Mouse (Mus musculus): ENCODE results near the gene Slc20a1.

Gene Slc20a1

DNA sequence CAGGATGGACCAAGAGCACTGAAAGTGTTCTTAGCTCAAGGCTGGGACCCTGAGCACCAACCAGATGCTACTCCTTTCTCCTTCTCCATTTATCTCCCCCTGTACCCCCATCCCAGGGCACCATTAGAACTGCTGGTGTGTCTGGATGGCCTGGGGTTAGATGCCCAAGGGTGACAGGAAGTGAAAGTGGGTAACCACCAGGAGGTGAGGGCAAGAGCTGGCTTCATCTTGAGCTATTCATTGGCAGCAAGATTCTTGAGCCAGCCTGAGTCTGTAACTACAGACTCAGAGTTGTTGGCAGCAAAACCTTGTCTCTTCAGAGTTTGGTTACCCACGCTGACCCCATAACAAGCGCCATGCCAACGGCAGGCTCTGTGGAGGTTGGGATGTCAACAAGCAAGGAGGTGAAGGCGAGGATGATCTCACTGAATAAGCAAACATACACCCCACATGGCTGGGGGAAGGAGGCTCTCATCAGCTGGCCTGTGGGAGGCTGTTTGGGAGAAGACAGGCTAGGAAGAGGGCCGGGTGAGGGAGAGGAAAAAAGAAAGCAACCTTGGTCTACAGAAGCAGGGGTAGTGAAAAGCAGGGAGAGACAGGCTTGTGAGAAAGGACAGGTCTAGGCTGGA is 12.2 kb upstream of the Slc20a1 start:
- no peak for DNase-seq

DNA sequence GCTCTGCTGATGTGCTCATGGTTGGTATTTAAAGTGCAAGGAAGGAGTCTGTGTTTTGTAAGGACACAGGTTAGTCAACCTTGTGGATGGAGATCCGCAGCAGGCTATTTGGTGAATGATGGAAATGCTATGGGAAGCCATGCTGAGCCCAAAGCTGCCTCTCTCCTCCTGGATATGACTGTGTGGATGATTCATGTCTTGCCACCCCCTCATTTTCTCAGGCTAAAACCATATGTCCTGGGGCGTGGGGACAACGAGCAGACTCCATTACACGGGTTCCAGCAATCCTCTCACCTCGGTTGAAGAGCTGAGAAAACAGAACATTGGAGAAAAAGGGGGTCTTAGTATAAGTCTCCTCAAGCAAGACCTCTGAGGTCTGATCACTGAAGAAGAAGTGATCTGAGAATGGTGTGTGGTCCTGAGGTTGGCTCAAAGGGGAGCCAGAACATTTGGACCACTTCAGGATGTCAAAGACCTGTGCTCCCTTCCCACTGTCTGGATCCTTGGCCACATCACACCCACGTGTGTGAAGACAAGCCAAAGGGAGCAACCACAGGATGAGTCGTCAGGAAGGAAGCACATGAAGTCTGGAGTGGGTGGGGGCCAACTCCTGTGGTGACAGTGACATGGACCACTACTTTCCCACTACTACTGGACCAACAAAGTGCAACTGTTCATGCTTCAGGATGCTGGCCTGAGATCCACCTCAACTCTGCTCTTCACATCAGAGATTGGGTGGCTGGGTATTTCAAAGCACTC is 6.0 kb upstream of the Slc20a1 start:
- no peak for DNase-seq

DNA sequence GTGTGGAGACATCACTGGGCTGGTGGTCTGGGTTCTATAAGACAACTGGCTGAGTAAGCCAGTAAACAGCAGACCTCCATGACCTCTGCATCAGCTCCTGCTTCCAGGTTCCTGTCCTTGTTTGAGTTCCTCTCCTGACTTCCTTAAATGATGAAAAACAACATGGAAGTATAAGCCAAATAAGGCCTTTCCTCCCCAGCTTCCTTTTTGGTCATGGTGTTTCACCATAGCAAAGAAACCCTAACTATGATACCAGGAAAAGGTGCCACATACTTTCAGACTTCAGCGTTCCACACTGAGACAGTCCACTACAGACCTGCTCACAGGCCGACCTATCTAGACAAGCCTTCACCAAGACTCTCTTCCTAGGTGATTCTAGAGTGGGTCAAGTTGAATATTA is 2.2 kb upstream of the Slc20a1 start:
- no peak for DNase-seq

DNA sequence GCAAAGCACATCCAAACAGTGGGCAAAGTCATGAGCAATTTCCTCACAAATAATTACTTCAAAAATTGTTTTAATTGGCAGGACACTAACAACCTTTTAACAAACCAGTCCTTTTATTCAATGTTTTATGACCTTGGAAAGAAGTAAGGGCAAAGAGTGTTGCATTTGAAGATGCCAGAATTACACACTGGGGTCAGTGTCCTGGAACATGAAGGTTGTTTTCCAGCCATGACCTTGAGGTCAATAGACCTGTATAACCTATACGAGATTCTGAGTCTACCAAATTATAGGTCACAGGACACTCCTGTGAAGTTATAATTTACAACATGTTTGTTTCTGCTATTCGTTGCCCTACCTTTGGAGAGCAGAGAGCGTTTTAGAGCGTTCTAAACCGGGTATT is 1.4 kb upstream of the Slc20a1 start:
- no peak for DNase-seq

DNA sequence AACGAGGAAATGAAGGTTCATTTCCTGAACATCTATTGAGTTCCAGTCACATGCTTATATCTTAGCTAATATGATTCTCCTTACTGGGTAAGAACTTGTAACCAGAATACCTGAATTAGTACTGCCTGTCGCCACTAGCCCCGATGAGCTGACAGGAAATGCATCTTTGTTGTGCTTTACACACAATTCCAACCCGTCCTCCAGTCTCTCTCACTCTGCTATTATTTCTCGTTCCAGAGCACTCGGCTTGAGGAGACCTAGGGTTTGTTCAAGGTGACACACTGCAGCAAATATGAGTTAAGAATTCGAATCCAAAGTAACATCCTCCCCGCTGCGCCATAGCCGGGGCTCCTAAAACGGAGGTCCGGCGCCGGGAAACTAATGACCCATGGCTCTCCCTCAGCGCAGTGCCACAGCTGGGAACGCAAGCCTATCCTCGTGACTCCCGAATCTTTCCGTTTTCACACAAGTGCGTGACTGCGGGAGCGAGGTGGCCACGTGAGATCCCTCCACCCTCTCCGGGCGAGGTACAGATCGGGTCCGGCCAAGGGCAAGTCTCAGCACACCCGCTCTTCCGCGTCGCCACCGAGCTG is 625 bp upstream of the Slc20a1 start:
- no peak for DNase-seq

DNA sequence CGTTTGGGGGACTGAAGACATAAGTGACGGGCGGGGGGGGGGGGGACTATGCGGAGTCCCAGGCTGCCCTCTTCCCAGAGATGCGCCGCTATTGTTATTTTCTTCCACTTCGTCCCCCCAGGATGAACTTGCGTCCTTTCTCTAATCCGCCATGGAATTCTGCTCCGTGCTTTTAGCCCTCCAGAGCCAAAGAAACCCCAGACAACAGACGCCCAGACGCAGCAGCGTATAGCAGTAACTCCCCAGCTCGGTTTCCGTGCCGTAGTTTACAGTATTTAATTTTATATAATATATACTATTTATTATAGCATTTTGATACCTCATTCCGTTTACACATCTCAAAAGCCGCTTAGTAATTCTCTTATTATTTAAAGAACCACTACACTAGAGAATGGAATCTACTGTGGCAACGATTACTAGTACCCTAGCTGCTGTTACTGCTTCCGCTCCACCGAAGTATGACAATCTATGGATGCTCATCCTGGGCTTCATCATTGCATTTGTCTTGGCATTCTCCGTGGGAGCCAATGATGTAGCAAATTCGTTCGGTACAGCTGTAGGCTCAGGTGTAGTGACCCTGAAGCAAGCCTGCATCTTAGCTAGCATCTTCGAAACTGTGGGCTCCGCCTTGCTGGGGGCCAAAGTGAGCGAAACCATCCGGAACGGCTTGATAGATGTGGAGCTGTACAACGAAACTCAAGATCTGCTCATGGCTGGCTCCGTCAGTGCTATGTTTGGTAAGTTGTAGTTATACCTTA is 943 bp downstream of the Slc20a1 start:
- peak; percentile 37 for DNase-seq

DNA sequence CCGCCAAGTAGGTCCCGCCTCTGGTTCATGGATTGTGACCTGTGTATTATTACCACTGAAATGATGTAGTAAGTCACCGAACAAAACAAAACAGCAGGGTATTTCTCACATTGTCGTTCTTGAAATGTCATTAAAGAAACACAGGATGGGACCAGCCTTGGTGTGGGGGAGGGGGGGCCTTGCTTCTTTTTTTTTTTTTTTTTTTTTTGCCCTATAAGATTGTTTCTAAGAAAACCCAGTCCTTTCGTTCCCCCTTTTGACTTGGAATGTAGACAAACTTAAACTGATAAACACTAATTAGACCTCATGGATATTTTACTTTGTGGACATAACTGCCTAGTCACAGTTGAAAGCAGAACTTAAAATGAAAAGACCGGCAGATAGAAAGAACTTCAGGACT is 6.4 kb downstream of the Slc20a1 start:
- DNase-seq = no peak

DNA sequence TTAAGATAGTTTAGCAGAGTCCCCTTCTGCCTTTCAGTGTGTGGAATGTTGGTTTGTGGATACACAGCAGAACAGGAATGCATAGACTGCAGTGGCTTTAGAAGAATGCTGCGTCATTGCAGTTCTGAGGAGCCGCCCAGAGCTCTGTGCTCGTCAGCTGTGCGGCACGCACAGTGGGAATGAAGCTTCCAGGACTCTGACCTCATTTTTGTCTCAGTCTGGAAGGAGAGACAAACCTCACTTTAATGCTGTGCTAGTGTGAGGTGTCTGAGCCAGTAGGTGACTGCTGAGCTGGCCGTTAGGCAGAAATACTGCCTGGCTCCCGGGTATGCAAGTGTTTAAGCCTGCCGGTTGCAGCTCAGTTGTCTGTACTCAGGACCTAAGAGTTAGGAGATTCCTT is 8.3 kb downstream of the Slc20a1 start:
- DNase-seq = no peak

DNA sequence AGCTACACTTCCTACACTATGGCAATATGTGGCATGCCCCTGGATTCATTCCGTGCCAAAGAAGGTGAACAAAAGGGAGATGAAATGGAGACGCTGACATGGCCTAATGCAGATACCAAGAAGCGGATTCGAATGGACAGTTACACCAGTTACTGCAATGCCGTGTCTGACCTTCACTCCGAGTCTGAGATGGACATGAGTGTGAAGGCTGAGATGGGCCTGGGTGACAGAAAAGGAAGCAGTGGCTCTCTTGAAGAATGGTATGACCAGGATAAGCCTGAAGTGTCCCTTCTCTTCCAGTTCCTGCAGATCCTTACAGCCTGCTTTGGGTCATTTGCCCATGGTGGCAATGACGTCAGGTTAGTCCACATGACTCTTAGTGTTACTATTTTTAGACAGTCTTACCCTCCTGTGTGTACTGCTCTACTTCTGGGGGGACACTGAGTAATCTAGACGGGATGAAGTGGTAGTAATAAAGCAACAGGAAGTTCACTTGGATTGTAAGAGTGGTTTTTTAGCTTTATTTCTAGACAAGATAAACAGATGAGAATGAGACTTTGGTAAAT is 9.7 kb downstream of the Slc20a1 start:
- DNase-seq = no peak

DNA sequence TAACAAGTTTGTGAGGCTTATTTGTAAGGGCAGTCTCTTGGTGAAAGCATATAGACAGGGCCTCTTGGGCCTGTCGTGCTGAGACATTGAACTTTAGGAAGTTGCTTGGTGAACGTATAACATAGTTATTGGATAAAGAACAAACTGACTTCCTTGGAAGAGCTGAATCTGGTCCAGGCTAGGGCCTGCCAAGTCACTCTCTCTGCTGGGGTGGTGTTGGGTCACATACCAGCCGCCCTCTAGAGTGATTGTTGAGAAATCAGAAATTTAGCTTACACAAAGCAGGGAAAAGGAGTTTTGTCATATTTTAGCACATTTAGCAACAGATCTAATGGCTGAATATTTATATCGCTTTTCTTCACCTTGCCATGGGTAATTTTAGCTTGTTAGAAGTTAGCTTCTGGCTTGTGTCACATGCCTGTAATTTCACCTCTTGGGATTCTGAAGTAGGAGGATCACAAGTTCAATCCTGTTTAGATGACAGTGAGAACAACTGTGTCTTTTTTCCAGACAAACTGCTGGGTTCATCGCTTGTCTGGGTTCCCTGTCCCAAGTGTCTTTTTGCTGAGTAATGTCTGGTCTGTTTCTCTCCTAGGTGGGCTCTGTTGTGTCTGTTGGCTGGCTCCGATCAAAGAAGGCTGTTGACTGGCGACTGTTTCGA is 11.7 kb downstream of the Slc20a1 start:
- DNase-seq = no peak

DNA sequence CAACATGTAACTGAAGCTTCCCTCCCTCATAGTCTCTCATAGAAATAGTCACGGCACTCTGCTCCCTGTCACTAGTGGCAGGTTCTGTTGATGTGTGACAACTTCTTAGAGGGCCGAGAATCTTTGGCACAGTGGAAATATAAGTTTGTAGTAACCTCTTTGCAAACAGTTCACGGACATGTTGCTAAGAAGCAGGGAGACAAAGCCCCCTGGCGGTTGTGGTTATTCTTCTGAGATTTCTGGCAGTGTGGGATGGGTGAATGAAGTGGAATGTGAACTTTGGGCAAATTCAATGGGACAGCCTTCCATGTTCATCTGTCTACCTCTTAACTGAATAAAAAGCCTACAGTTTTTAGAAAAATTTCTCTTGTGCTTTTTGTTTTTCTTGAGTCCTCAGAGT is 12.7 kb downstream of the Slc20a1 start:
- no peak for DNase-seq

DNA sequence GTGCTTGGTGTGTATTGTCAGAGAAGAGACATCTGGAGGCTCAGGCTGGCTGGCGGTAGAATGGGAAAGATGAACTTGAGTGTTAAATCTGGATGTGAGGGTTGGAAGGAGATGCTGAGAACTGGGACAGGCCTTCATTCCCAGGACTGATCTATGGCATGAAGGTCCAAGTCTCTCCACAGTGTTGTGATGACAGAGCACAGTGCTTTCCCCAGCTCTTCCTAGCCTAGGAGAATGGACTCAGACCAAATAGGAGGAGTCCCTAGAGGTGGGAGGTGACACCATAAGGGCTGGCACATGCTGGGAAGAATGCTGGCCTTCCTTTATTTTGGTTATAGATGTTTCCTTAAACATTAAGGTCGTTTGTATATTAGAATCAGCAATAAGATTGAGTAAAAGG is 13.4 kb downstream of the Slc20a1 start:
- DNase-seq = no peak

DNA sequence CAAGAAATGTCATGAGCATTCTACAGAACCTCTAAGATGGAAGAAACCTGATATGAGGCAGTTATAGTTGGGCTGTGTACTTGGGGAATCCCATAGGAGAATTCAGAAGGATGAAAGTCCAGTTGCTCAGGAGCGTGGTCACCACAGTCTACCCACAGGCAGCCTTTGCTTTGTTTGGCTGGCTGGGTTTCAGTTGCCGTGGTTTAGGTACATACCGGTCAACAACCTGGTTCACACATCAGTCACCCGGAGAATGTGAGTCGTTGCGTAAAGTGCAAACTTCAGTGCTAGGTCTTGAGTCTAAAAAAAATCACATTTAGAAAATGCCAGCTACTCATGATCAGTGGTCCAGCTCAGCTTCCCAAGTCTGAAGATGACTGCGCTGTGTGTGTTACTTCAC is 14.0 kb downstream of the Slc20a1 start:
- no peak for DNase-seq

DNA sequence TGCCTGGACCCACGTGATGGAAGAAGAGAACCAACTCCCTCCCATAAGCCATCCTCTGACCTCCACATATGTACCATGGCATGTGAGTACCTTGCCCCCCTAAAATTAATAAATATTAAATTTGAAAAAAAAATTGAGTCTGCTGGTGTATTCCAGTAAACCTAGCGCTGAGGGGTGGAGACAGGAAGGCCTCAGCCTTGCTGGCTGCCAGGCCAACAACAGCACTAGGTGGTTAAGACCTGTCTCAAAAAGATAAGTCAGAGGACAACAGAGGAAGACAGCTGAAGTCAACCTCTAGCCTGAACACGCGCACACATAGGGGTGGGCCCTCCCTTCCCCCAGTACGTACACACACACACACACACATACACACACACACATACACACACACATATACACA is 16.2 kb downstream of the Slc20a1 start:
- no peak for DNase-seq

DNA sequence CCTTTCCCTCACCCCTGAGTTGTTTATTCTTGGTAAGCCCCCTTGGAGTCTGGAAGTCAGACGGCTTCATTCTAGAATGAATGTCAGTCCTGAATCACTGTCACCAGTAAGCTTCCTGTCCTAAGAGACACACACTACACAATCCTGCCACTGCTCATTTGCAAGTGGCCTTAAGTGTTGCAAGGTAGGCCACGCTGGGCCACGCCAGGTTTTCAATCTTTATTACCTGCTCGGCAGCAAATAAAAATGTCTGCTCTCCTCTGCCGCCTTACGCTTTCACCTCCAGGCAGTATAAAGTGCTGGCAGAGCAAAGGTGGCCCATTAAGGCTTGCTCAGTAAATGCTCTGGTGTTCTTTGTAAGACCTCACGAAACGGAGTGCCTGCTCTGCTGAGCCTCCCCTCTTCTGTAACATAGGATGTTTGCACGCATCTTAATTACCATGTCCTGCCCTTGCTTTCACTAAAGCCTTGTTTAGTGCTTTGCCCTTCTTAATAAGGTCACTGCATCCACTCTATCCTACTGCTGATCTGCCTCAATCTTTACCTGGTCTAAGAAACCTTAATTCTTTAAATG is 19.1 kb downstream of the Slc20a1 start:
- no peak for DNase-seq

DNA sequence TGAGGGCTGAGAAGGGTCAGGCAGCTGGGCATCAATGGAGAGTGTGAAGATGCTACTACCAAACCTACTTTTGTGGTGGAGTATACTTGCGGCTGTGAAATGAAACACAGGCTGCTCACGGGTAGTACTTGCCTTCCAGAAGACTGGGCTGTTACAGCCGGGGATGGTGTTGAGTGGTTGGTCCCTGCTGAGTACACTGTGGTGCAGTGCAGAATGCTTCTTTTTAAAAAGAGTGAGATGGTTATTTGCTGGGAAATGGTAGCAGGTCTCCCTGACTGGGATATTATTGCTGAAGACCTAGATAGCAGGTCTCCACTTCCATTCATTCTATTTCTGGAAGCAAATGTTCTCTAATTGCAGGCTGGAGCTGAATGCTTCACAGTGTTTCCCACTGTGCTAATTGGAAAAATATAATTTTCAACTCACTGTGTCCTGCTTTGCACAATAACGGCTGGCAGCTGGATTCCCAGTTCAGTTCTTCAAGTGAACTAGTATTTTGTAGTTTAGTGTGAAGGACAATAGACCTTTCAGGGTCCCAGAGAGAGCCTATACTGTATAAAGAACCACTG is 20.1 kb downstream of the Slc20a1 start:
- DNase-seq = no peak

DNA sequence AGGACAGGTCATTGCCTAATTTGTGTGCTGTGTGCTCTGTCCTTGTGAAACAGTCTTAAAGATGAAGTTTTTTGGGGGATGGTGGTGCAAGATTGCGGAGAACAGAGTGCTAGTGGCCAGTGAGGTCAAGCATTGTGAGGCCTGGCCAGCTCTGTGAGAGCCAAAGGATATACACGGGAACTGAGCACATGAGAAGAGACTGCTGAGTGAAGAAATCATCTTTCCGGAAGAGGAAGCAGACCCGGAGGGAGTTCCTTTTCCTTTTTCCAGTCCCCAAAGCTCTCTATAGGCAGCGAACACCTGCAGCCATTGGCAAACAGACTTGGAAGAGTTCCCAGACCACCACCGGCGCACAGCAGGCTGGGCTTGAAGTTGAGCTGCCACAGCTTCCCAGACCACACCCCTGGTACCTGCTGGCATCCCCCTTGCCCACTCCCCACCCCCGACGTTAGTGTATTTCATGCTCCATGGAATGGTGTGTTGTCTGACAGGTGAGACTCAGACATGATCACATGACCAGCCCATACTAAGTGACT is 22.6 kb downstream of the Slc20a1 start:
- no peak for DNase-seq

DNA sequence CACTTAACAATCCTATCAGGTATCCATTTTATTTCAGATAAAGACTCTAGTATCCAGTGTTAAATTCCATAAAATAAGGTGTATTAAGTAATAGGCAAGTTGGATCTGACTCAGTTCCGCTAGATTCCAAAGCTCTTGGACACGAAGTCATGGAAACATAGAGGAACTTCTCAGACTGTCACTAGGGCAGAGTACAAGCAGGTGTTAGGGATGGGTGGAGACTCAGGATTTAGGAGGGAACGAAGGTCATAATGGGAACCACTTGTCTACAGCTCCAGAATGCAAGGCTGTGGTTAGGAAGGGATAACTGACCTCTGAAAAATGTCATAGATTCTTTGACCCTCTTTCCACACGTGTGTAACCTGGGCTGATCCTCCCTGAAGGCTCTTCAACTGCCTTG is 25.6 kb downstream of the Slc20a1 start:
- DNase-seq = no peak

DNA sequence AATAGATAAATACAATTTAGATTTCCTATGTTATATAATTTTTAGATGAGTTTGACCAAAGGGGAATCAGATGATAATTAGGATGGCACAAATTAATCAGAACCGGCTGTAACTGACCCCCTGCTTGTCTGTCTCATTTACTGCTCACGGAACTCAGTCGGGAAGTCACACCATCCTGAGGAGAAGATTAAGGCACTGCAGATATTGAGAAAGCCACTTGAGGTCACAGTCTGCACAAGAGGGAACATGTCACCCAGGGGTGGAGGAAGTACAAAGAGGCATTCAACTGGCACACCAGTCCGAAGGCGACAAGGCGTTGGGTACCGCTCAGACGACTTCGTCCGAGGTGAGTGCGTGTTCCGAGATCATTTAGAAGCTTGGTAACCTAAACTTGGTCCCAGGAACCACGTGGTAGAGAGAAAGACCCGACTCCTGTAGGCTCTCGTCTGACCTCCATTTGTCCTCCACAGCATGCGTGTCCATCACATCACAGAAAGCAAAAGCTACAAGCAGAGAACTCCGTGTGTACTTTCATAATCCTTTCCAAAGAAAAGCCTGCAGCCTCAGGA is 26.8 kb downstream of the Slc20a1 start:
- no peak for DNase-seq

DNA sequence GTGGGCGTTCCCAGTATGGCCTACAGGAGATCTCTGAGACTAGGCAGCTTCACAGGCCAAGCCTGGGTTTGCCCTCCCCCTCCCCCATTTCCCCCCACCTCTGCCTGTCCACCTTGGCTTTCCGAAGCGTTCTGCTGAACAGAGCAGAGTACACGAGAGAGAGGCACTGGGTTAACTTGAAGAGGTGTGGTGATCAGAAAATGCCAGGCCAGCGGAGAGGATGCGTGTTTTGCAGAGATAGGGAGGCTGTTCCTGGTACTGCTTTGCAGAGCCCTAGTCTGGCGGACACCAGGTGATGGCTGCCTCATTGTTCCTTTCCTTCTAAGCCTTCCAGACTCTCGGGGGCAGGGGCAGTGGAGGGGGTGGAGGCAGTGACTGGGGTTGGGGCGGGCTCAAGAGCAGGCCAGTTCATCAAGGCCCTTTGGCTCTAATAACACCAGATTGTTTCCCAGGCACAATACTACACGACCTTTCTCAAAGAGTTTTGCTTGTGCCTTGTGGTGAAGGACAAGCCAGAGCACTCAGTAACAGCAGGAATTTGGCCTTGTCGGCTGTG is 27.8 kb downstream of the Slc20a1 start:
- no peak for DNase-seq

DNA sequence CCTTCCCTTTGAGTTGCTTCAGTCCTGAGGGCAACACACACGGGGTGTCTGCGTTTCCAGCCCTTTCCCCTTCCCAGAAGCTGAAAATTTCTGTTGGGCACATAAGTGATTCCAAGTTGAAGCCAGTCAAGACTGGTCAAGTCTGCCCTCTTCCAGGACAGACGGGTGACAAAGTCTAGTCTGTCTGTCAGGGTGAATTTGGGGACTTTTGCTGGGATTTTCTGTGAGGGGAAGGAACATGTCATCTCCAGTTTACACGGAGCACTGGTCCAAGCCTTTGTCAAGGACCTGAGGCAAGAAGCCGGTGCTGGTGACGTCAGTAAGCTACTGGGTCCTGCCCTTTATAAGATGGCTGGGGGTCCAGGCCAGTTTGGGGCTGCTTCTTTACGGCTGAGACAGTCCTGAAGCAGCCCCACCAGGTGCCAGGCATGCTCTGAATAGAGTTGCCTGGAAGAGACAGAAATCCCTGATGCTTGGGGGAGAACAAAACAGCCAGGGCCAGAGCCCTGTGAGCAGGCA is 28.5 kb downstream of the Slc20a1 start:
- no peak for DNase-seq
